Comparison of ENCODE assay signal across 27 mouse cellular contexts in the genomic region with DNA sequence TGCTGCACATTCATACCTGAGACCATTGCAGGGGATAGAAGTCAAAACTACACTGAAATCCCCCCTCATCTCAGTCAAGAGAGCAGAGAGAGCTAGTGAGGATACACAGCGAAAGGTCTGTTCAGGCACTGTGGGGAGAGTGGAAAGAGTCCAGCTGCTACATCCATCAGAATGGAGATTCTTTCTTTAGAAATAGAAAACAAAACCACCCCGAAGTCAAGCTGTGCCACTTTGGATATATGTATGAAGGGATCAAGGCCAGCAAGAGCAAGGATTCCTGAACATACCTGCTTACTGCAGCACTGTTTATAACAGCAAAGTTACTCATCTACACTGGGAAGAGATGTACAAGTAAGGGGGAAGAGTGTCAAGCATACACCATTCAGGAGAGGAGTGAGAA. TPM values are rescaled to one million over a fixed set of nuclear protein-coding genes. Genes with fewer than 3 reads are reported as not detected.
DNase-seq lines count a peak whose midpoint lies in the region; ATAC-seq and TF ChIP-seq lines count a peak whose summit lies in the region.
"Had no signal": no experiment of that assay in that cellular context is flagged by ENCODE, and none has a peak within 500 bp of the region (broad histone marks: within the 10 kb centered on the region; RNA-seq: fewer than 3 reads in every experiment).

No protein-coding gene starts in this region.

- H3K9ac ChIP-seq in forebrain, postnatal 0 days, result no peak overlapping the region
- no peak overlapping the region for H3K9ac ChIP-seq in heart, embryonic 12.5 days
- H3K9ac ChIP-seq: embryonic facial prominence, embryonic 13.5 days; embryonic facial prominence, embryonic 15.5 days; forebrain, embryonic 13.5 days; forebrain, embryonic 15.5 days had no signal

- no peaks in the 10 kb centered on the region for H3K36me3 ChIP-seq in forebrain, embryonic 10.5 days (replicated peaks)
- H3K36me3 ChIP-seq in forebrain, postnatal 0 days (ENCODE audit: insufficient read depth), result no peaks in the 10 kb centered on the region
- H3K36me3 ChIP-seq in limb, embryonic 10.5 days, result no peaks in the 10 kb centered on the region
- no peaks in the 10 kb centered on the region for H3K36me3 ChIP-seq in heart, embryonic 12.5 days
- H3K36me3 ChIP-seq: embryonic facial prominence, embryonic 13.5 days; embryonic facial prominence, embryonic 15.5 days; forebrain, embryonic 15.5 days; G1E had no signal

- 80% methylated on average over 2 of the region's 2 CpGs for WGBS in forebrain, embryonic 10.5 days
- WGBS in forebrain, postnatal 0 days, result 70% methylated on average over 2 of the region's 2 CpGs
- WGBS in limb, embryonic 10.5 days, result 97% methylated on average over 2 of the region's 2 CpGs
- 64% methylated on average over 2 of the region's 2 CpGs for WGBS in heart, embryonic 12.5 days

- no peaks in the 10 kb centered on the region for H3K27me3 ChIP-seq in forebrain, embryonic 10.5 days (ENCODE audit: poor library complexity, severe bottlenecking)
- no peaks in the 10 kb centered on the region for H3K27me3 ChIP-seq in forebrain, postnatal 0 days (ENCODE audit: insufficient read depth, low read length)
- no peaks in the 10 kb centered on the region for H3K27me3 ChIP-seq in limb, embryonic 10.5 days (ENCODE audit: low read depth, poor library complexity, severe bottlenecking)
- H3K27me3 ChIP-seq in heart, embryonic 12.5 days (replicated peaks), result no peaks in the 10 kb centered on the region; the same call in none of the 2 replicates
- H3K27me3 ChIP-seq: CH12.LX; embryonic facial prominence, embryonic 15.5 days; forebrain, embryonic 13.5 days; forebrain, embryonic 15.5 days had no signal

- H3K4me2 ChIP-seq in forebrain, postnatal 0 days (ENCODE audit: low read depth), result no peak overlapping the region
- H3K4me2 ChIP-seq in heart, embryonic 12.5 days, result no peak overlapping the region
- H3K4me2 ChIP-seq: embryonic facial prominence, embryonic 13.5 days; embryonic facial prominence, embryonic 15.5 days; forebrain, embryonic 13.5 days; forebrain, embryonic 15.5 days had no signal

- H3K27ac ChIP-seq in forebrain, embryonic 10.5 days, result peak overlapping the region; percentile 35; the same call in 1 of the 2 replicates
- H3K27ac ChIP-seq in forebrain, postnatal 0 days (ENCODE audit: low read depth, low read length), result no peak overlapping the region
- peak overlapping the region; percentile 53; the same call in 1 of the 2 replicates for H3K27ac ChIP-seq in limb, embryonic 10.5 days
- H3K27ac ChIP-seq in heart, embryonic 12.5 days (ENCODE audit: poor library complexity, severe bottlenecking), result no peak overlapping the region
- H3K27ac ChIP-seq: embryonic facial prominence, embryonic 13.5 days; embryonic facial prominence, embryonic 15.5 days; forebrain, embryonic 13.5 days; forebrain, embryonic 15.5 days had no signal

- no peak for DNase-seq in forebrain, embryonic 10.5 days (ENCODE audit: extremely low spot score, low spot score)
- no peak for DNase-seq in forebrain, postnatal 0 days
- DNase-seq in limb, embryonic 10.5 days (ENCODE audit: low spot score), result no peak
- no peak for DNase-seq in adrenal gland, postnatal 10 days
- DNase-seq: adrenal gland, adult 8-10 months; adrenal gland, postnatal 25 days; B cell, adult 2 months; cerebellum, adult 11 months; cerebellum, adult 18-20 months; cerebellum, adult 8-10 months; cerebellum, adult 9-11 months; cerebellum, postnatal 14 days; cerebellum, postnatal 36 days; embryo, embryonic 11 days had no signal

- H3K4me3 ChIP-seq in forebrain, embryonic 10.5 days, result no peak overlapping the region
- no peak overlapping the region for H3K4me3 ChIP-seq in forebrain, postnatal 0 days (ENCODE audit: low read depth, low read length)
- no peak overlapping the region for H3K4me3 ChIP-seq in limb, embryonic 10.5 days
- H3K4me3 ChIP-seq in heart, embryonic 12.5 days, result no peak overlapping the region
- H3K4me3 ChIP-seq: embryonic facial prominence, embryonic 13.5 days; embryonic facial prominence, embryonic 15.5 days; erythroblast, embryonic 14.5 days; forebrain, embryonic 13.5 days; forebrain, embryonic 15.5 days had no signal

- no peaks in the 10 kb centered on the region for H3K9me3 ChIP-seq in forebrain, embryonic 10.5 days
- H3K9me3 ChIP-seq in forebrain, postnatal 0 days (ENCODE audit: low read length), result no peaks in the 10 kb centered on the region
- H3K9me3 ChIP-seq in limb, embryonic 10.5 days (replicated peaks), result no peaks in the 10 kb centered on the region
- no peaks in the 10 kb centered on the region for H3K9me3 ChIP-seq in heart, embryonic 12.5 days (replicated peaks)
- H3K9me3 ChIP-seq: embryonic facial prominence, embryonic 13.5 days; embryonic facial prominence, embryonic 15.5 days; forebrain, embryonic 13.5 days; forebrain, embryonic 15.5 days; G1E had no signal

- H3K4me1 ChIP-seq in forebrain, embryonic 10.5 days, result peaks cover 12% of the 10 kb centered on the region
- no peaks in the 10 kb centered on the region for H3K4me1 ChIP-seq in forebrain, postnatal 0 days (ENCODE audit: insufficient read depth)
- H3K4me1 ChIP-seq in limb, embryonic 10.5 days, result peaks cover 27% of the 10 kb centered on the region
- H3K4me1 ChIP-seq in heart, embryonic 12.5 days (replicated peaks), result no peaks in the 10 kb centered on the region
- H3K4me1 ChIP-seq: embryonic facial prominence, embryonic 13.5 days; embryonic facial prominence, embryonic 15.5 days; forebrain, embryonic 13.5 days; forebrain, embryonic 15.5 days had no signal

- TF ChIP-seq CTCF in forebrain, postnatal 0 days (IDR thresholded peaks at IDR 0.05; ENCODE audit: low read depth), result no peak

- no peak for ATAC-seq in forebrain, postnatal 0 days
- ATAC-seq in heart, embryonic 12.5 days (ENCODE audit: insufficient number of reproducible peaks, low FRiP score), result no peak
- ATAC-seq: activated CD4-positive, CD25-positive, alpha-beta regulatory T cell, adult 4 months; CD4-positive, CD25-positive, alpha-beta regulatory T cell, adult 4 months; forebrain, embryonic 13.5 days; forebrain, embryonic 15.5 days; Patski had no signal

RNA-seq across cellular contexts. Expression of gene Egfem1, which starts 48.7 kb away (rescaled TPM):
- 2.8 and 4.0 TPM in 2 replicates for polyA plus RNA-seq in forebrain, embryonic 10.5 days (2016; fragmentation: Nextera tagmentation; extraction: Ambion mirVana)
- 14.3 and 21.8 TPM in 2 replicates for total RNA-seq in forebrain, postnatal 0 days (2014; rRNA removed)
- 4.6 and 5.0 TPM in 2 replicates for polyA plus RNA-seq in forebrain, postnatal 0 days (2015; fragmentation: Nextera tagmentation; extraction: Ambion mirVana)
- polyA plus RNA-seq in limb, embryonic 10.5 days (2016; fragmentation: Nextera tagmentation; extraction: Ambion mirVana), result 0.41 and 2.6 TPM in 2 replicates
- total RNA-seq in adrenal gland, postnatal 10 days (2021), result under 1 TPM; 0.58 to 0.60 TPM
- 0.08 and 0.42 TPM in 2 replicates for polyA plus RNA-seq in heart, embryonic 12.5 days (2016; fragmentation: Nextera tagmentation; extraction: Ambion mirVana)
- total RNA-seq: adrenal gland, adult 18-20 months; CH12.LX; common myeloid progenitor, adult 5-6 weeks had no signal
- polyA plus RNA-seq: activated CD4-positive, CD25-positive, alpha-beta regulatory T cell, adult 4 months; CD4-positive, CD25-positive, alpha-beta regulatory T cell, adult 4 months; erythroblast, embryonic 14.5 days; G1E; Patski had no signal

Comparison
In these comparisons a context has a peak if more than half of its experiments do, and no peak if none do; other contexts are left out.
1. H3K27ac ChIP-seq: peak in forebrain, embryonic 10.5 days (single experiment) and limb, embryonic 10.5 days (single experiment); none in forebrain, postnatal 0 days (single experiment) and heart, embryonic 12.5 days (single experiment).